Mouse (Mus musculus): Measurements from ENCODE around the gene Mmp20. TPM values are rescaled to one million over a fixed set of nuclear protein-coding genes. Genes with fewer than 3 reads are reported as not detected.

Mmp20 gene
- not detected for total RNA-seq (2021)
- long read RNA-seq, experiment 1, result 0 reads
- long read RNA-seq, experiment 2, result 0 reads

DNA sequence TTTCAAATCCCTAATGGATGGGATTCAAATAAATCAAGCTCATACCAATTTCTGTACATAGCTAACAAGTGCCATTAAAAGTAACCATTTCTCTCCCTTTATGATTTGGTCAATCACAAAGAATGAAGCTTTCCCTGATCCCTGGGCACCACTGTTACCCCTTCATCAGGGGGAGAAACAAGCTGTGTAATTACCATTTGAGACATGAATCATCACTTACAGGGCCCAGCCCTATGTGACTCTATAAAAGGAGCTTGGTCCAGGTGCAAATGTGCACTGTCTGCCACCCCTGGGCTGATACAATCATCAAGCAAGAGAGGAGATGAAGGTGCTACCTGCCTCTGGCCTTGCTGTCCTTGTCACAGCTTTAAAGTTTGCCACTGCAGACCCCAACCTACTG, at the start of gene Mmp20:
Gene Mmp20, plus strand, starts transcription at position 301 of the 400 bp plus-strand sequence.
- DNase-seq, result no peak

DNA sequence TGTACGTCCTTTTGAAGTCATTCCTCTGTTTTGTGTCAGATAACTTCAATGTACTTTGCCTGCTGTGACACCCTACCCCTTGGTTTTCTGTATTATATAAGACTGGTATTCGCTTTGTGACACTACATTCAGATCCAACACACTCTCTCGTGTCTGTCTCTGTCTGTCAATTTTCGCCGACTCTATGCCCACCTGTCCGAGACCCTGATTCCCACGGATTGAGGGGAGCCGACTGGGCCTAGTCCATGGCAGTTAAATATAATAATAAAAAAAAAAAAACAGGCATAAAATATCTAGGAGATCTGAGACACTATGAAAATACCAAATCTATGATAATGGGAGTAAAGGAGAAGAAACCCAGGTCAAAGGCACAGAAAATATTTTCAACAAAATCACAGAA, 38.0 kb upstream of the Mmp20 start:
- DNase-seq, result no peak

DNA sequence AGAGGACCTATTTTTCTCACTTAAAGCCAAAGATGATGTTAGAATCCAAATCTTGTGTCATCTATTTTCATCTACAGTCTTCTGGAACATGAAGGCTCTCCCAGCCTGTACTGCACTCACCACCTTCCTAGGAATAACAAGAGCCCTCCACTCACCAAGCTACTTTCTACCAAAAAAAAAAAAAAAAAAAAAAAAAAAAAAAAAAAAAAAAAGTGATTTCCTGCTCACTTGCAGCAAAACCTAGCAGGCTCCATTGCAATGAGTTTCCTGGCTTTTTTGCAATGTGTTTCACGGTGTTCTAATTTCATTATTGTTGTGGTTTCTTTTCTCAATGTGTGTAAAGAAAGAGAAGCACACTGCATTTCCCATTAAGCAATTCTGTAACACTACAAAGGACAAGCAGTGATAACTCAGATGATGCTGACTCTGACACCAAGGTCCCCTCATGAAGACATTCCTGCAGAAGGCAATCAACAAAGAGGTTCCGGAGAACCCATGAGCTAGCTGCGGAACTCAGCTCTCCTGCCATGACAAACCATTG, 34.7 kb upstream of the Mmp20 start:
- DNase-seq, result no peak

GRCm38 (mm10) chr9:7594816-7595540, 33.1 kb upstream of the Mmp20 start:
- peak; percentile 89 to 91 for DNase-seq

GRCm38 (mm10) chr9:7602982-7603742, 24.9 kb upstream of the Mmp20 start:
- DNase-seq, result peak; percentile 47 to 86

DNA sequence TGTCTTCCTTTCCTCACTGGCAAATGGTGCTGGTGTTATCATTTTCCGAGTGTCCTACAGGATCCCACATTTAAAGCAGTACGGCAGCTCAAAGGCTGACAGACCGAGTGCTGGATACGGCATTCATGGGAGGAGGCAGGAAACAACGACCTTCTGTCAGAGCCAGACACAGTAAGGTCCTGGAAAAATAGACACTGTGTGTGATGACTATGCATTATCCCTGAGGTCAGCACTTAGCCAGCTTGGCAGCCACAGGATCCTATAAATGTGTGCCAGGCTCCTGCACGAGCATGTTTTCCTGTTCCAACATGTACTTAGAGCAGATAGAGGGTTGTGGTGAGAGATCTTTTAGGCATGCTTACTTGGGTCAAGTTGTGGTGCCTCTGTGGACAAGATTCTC, 24.0 kb upstream of the Mmp20 start:
- DNase-seq, result no peak

- no peak for DNase-seq
Observed at GRCm38 (mm10) chr9:7605638-7606037, 22.4 kb upstream of the Mmp20 start.

DNA sequence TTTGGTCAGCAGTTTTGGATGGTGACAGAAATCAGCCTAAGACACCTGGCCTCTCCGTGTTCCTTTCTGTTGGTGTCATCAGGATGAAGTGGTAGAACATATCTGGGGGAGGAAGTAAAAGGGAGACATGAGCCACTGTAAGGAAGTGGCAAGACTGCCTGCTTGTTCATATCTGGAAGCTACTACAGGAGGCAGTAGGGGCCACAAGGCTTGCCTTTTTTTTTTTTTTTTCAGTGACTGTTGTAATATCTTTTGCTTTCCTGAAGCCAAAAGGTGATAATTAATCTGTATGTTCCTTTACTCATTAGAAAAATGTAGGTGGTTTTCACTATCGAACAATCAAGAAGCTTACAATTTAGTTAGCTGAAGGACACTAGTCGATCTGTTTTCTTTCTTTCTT, 5.4 kb upstream of the Mmp20 start:
- DNase-seq, result no peak

GRCm38 (mm10) chr9:7633936-7634335, 5.9 kb downstream of the Mmp20 start:
- no peak for DNase-seq

DNA sequence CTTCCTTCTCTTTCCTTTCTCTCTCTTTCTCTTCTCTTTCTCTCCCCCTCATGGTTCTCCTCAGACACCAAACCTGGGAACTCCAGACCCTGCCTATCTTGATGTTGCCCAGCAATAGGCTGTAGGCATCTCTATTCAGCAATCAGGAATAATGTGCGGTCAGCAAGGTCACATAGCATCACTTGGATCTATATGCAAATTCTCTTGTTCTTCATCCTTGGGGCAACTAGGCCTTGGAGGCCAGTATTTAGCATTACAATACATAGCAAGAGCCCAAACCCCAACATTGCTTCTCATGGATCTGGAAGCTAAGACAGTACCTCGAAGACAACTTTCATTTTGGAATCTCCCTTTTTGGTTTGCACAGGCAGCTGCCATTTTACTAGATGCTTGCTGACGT, 19.9 kb downstream of the Mmp20 start:
- no peak for DNase-seq

DNA sequence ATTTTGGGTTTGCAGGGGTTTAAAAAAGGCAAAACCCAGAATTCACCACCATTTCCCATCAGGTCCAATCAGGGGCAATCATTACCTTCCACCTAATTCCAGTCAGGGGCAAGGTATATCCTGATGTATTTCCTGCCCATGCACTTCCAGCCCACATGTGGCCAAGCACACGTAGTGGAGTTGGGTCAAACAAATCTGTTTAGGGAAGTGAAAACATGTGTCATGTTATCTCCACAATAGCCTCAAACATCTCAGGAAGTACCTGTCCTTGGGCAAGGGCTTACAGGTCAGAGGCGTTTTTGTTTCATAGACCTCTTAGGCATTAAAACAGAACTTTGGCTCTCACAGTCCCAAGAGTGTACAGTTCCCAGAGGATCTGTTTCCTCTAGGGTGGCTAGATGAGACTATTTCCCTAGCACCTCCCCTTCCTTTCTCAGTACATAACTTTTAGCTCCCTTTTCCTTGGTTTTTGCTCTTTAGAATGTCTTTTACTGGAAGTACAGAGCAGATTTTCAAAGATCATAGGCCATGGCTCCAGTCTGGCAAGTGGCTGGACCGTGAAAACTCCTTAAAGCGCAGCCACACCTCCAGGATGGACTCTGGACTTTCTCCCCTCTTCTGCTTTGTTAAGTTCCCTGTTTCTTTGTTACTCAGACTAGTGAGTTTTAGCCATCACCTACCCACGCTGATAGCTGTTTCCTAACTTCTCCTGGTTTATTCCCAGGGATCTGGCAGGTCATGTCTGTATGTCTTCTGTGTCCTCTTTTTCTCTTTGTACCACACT, 22.6 kb downstream of the Mmp20 start:
- no peak for DNase-seq

- no peak for DNase-seq
Observed at GRCm38 (mm10) chr9:7652351-7653085, 24.5 kb downstream of the Mmp20 start.

GRCm38 (mm10) chr9:7657946-7658345, 29.9 kb downstream of the Mmp20 start:
- no peak for DNase-seq

GRCm38 (mm10) chr9:7659469-7660020, 31.5 kb downstream of the Mmp20 start:
- no peak for DNase-seq

DNA sequence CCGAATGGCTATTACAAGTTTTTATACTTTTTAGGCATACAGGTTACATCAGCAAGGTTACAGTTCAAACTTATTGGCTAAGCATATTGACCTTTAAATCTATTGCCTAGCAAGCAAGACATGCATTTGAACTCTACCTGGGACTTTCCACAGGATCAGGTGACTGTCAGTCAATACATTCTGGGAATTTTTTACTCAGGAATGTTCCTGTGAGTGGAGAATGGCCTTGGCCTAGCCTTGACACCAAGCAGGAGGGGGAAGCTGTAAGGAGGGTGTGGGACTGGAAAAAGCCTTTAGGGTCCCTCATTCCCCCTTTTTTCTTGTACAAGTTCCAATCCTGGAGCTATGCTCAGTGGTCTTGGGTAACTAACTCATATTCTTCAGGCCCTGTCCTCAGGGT, 33.3 kb downstream of the Mmp20 start:
- DNase-seq, result no peak

GRCm38 (mm10) chr9:7669674-7670073, 41.6 kb downstream of the Mmp20 start:
- no peak for DNase-seq

DNA sequence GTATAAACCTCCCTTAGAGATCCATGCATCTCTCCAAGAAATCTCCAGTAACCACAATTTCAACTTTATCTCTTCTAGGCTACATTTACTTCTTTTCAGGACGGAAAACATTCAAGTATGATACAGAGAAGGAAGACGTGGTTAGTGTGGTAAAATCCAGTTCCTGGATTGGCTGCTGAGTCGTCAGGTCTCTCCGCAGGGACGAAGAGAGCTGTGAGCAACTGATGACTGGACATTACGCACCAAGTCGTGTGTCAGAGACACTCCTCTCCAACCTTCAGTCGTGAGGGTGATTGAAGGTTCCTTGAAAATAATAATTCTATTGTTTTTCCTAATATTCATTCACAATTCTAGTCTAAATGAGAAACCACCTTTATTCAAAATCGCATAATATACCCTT, 45.0 kb downstream of the Mmp20 start:
- DNase-seq, result no peak

DNA sequence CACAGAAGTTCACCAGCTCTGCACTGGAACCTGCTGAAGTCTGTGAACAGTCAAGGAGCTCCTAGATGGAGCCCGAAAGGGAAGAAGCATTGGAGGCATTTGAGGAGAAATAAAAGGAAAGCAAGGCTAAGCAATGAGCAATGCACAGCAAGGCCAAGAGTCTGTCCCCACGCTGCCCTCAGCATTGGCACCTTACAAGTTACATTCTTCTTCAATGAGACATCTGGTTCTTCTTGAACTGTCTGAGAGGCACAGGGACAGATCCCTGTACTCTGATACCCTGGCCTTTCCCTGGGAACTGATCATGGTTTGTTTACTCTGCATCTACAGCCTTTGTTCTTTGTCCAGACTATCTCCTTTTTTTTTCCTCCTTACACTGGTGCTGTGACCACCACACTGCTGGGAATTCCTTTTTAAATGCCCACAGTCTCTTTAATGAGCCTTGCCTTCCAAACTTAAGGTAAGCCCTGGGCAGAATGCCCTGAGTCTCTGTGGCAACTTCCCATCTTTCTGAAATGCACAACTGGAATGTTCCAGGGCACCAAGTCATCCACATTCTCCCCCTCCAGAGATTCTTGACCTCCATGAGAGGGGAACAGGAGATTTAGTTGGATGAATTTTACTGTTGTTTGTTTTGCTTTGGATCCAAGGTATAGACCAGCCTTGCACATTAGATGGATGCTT, 50.3 kb downstream of the Mmp20 start:
- no peak for DNase-seq

- no peak for DNase-seq
Observed at GRCm38 (mm10) chr9:7682081-7682618, 54.1 kb downstream of the Mmp20 start.

DNA sequence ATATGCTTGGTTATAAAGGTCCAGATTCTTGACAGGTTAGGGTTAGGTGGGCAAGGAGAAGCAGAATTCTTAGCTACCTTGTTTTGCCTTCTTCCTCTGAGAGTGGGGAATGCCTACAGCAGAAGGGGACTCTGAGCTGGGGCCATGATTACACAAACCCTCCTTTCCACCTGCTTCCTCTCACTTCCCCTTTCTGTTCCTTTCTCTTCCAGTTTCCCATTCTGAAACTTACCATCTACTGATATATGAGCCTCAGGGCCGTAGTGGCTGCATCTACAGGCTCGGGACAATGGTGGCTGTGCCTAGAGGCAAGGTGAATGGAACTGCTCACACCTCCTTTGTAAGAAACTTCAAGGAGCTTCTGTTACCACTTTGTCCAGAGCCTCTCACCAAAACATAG, 58.0 kb downstream of the Mmp20 start:
- DNase-seq, result no peak

GRCm38 (mm10) chr9:7689799-7690198, 61.8 kb downstream of the Mmp20 start:
- no peak for DNase-seq
